Mouse (Mus musculus) spleen, adult 2 months (tissue): ENCODE results near the gene Pusl1.

Experiments
- CTCF ChIP-seq: fragments of 200-500 bp; IDR thresholded peaks from 2 replicates; pipeline ENCODE4 v1.5.1; 2011; ENCODE audit warnings: mild to moderate bottlenecking, inconsistent platforms; ENCODE audit not compliant: insufficient read depth, insufficient read length, insufficient replicate concordance; ENCODE audit errors: extremely low read depth
- POLR2A ChIP-seq: fragments of 200-500 bp; IDR thresholded peaks from 2 replicates; pipeline ENCODE4 v1.6.1; 2011; ENCODE audit warnings: low read depth, low read length, inconsistent platforms

- no peak for TF ChIP-seq CTCF
- TF ChIP-seq POLR2A, result no peak
These were observed 22.8 kb downstream of the Pusl1 start for GRCm38 (mm10) chr4:155868614-155869298.
